Mouse (Mus musculus): ENCODE data around the gene Glp1r.

- no peak for TF ChIP-seq CTCF (IDR thresholded peaks at IDR 0.05; ENCODE audit: control insufficient read depth, insufficient read depth, insufficient replicate concordance, low read depth, low read length)
- no peak for TF ChIP-seq POLR2A (IDR thresholded peaks at IDR 0.05; ENCODE audit: control insufficient read depth, low read depth, low read length)
These were observed 81.9 kb downstream of the Glp1r start for GRCm38 (mm10) chr17:30983521-30983920.

All from testis, adult 2 months (tissue).